Mouse (Mus musculus) heart, embryonic 14.5 days (tissue): Measurements from ENCODE around the gene Igf2bp3. TPM values are rescaled to one million over a fixed set of nuclear protein-coding genes. Genes with fewer than 3 reads are reported as not detected.
A peak's percentile ranks its signal among the peaks of the same experiment; 100 is the strongest.

ENCODE experiments used
- ATAC-seq: fragments of 200-750 bp; cut with Nextera tagmentation; 2 replicates; pipeline ENCODE4 v1.8.0; 2017; ENCODE audit warnings: low read depth, moderate TSS enrichment; ENCODE audit not compliant: insufficient number of reproducible peaks, insufficient read depth, low FRiP score
- H3K27ac ChIP-seq, 2 experiments: fragments of 200-500 bp in 1 of 2; fragments of 300-500 bp in 1 of 2; sonication (generic) in 1 of 2; replicated peaks in 1 of 2; 2 replicates each; pipeline ENCODE4 v1.5.1; 2012 to 2014; ENCODE audit warnings: low read depth in 2 of 2, low read length in 2 of 2, control low read depth in 1 of 2, mild to moderate bottlenecking in 1 of 2, mixed read lengths in 1 of 2; ENCODE audit not compliant: control insufficient read depth in 1 of 2, insufficient read depth in 1 of 2
- H3K27me3 ChIP-seq: fragments of 300-500 bp; sonication (generic); 2 replicates; pipeline ENCODE4 v1.6.1; 2014; ENCODE audit warnings: mild to moderate bottlenecking, low read length, control low read depth; ENCODE audit not compliant: control insufficient read depth, insufficient read depth
- H3K36me3 ChIP-seq: fragments of 300-500 bp; sonication (generic); 2 replicates; pipeline ENCODE4 v1.6.1; 2014; ENCODE audit warnings: mild to moderate bottlenecking, control low read depth, low read length, mixed read lengths; ENCODE audit not compliant: control insufficient read depth, insufficient read depth
- H3K4me1 ChIP-seq, 2 experiments: fragments of 200-500 bp in 1 of 2; fragments of 300-500 bp in 1 of 2; sonication (generic) in 1 of 2; 2 replicates each; pipeline ENCODE4 v1.6.1; 2012 to 2014; ENCODE audit warnings: low read length in 2 of 2, control low read depth in 1 of 2, mixed read lengths in 1 of 2; ENCODE audit not compliant: control insufficient read depth in 2 of 2, insufficient read depth in 2 of 2
- H3K4me2 ChIP-seq: fragments of 300-500 bp; sonication (generic); 2 replicates; pipeline ENCODE4 v1.6.1; 2014; ENCODE audit warnings: mild to moderate bottlenecking, low read length
- H3K4me3 ChIP-seq, 2 experiments: fragments of 200-500 bp in 1 of 2; fragments of 300-500 bp in 1 of 2; sonication (generic) in 1 of 2; 2 replicates each; pipeline ENCODE4 v1.5.1; 2012 to 2014; ENCODE audit warnings: low read length in 2 of 2, mild to moderate bottlenecking in 2 of 2, control low read depth in 1 of 2, low read depth in 1 of 2, moderate library complexity in 1 of 2; ENCODE audit not compliant: control insufficient read depth in 1 of 2, insufficient read depth in 1 of 2
- H3K9ac ChIP-seq: fragments of 300-500 bp; sonication (generic); 2 replicates; pipeline ENCODE4 v1.6.1; 2014; ENCODE audit warnings: mild to moderate bottlenecking, low read length
- H3K9me3 ChIP-seq: fragments of 300-500 bp; sonication (generic); 2 replicates; pipeline ENCODE4 v1.6.1; 2016; ENCODE audit warnings: low read length, control low read depth; ENCODE audit not compliant: control insufficient read depth
- WGBS: fragments of 180-500 bp; shearing (Covaris S2); extraction: QIAGEN DNeasy Blood & Tissue Kit; methylation state at CpG from one replicate; pipeline ENCODE4 v1.1.7; 2014; 5-methylcytosine and 5-hydroxymethylcytosine counted together
- polyA plus RNA-seq: library from polyadenylated mRNA; unstranded; fragments of >200 nt; fragmentation: Nextera tagmentation; extraction: Ambion mirVana; gene quantifications from 2 replicates; pipeline ENCODE4 v1.2.1, GENCODE M21; 2014

Igf2bp3 gene
- polyA plus RNA-seq, 1 experiment from 2014 or later, result 44.2 TPM

DNA sequence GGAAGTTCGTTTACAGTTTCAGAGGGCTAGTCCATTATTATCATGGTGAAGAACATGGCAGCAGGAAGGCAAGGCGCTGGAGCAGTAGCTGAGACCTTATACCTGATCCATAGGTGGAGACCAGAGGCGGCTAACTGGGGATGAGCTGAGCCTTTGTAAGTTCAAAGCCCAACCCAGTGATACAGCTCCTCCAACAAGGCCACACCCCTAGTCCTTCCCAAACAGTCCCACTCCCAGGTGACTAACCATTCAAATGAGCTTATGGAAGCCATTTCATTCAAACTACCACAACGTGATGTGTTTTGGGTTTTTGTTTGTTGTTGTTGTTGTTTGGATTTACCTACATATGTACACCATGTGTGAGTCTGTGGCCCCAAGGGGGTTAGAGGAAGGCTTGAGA lies 20.2 kb downstream of the Igf2bp3 start:
- 92% methylated on average over 4 of the region's 4 CpGs for WGBS
- Histone ChIP-seq H3K4me2 (no peak overlapping the region), H3K27me3 (no peaks in the 10 kb centered on the region), H3K36me3 (peaks cover 8% of the 10 kb centered on the region; the same call in 1 of the 2 replicates), H3K9me3 (no peaks in the 10 kb centered on the region), H3K9ac (no peak overlapping the region), H3K27ac (no peak overlapping the region), H3K4me1 (peaks cover 0 to 8% of the 10 kb centered on the region in 2 experiments; a peak in 2 of 4 replicates), H3K4me3 (no peak overlapping the region)
- ATAC-seq, result no peak

DNA sequence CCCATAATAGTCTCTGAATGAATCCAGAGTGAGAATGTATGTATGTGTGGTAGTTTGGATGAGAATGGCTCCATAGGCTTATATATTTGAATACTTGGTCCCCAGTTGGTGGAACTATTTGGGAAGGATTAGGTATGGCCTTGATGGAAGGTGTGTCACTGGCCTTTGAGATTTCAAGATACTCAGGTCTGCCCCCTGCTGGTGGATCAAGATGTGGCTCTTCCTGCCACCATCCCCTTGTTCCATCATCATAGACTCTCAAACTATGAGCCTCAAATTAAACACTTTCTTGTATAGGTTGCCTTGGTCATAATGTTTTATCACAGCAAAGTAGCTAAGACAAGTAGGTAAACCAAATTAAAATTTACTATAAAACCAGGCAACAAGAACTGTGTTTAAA lies 25.4 kb downstream of the Igf2bp3 start:
- Histone ChIP-seq H3K9ac (no peak overlapping the region), H3K36me3 (peaks cover 8% of the 10 kb centered on the region; the same call in 1 of the 2 replicates), H3K27ac (no peak overlapping the region), H3K9me3 (no peaks in the 10 kb centered on the region), H3K4me3 (no peak overlapping the region), H3K4me2 (no peak overlapping the region), H3K4me1 (0 out of 4 replicates have a peak, but pooled peaks cover 0 to 3% of the 10 kb centered on the region in 2 experiments), H3K27me3 (no peaks in the 10 kb centered on the region)
- no peak for ATAC-seq

DNA sequence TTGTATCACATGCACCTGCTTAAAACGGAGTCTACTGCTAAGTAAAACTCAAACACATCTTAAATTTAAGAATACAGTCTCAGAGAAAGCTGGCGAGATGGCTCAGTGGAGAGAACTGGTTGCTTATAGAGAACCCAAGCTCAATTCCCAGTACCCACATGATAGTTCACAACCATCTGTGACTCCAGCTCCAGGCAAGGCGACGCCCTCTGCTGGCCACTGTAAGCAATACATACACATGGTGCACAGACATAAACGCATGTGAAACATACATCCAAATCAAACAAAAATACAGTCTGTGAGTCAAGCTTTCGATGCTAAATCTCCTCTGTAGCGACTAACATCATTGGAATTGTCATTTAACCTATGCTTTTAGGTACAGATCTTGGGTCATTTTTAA lies 27.5 kb downstream of the Igf2bp3 start:
- no peaks in the 10 kb centered on the region for H3K4me1 ChIP-seq
- no peak overlapping the region for H3K4me3 ChIP-seq
- H3K9ac ChIP-seq, result no peak overlapping the region
- WGBS, result 88% methylated on average over 7 of the region's 7 CpGs
- no peak for ATAC-seq
- no peak overlapping the region for H3K27ac ChIP-seq
- H3K27me3 ChIP-seq, result no peaks in the 10 kb centered on the region
- H3K4me2 ChIP-seq, result no peak overlapping the region
- H3K36me3 ChIP-seq, result peaks cover 8% of the 10 kb centered on the region; the same call in 1 of the 2 replicates
- H3K9me3 ChIP-seq, result no peaks in the 10 kb centered on the region

DNA sequence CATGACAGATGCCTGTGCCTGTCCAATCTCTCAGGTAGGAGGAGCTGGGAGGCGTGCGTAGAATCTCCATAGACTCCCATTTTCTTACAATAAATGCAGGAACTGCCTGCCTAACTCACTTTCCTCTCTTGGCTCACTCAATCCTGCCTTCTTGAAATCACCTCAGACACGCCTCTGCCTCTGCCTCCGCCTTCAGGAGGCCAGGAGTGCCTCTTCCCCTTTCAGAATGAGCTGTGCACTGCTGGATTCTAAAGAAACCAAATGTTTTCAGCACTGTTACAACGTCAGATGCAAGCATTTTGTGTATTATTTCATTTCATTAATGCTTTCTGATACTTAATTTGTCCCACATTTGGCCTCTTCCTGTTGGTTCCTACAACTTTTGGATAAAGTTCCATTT lies 38.7 kb downstream of the Igf2bp3 start:
- Histone ChIP-seq H3K4me1 (peaks cover 6 to 35% of the 10 kb centered on the region in 2 experiments), H3K9ac (no peak overlapping the region), H3K27me3 (no peaks in the 10 kb centered on the region), H3K4me3 (no peak overlapping the region), H3K4me2 (no peak overlapping the region), H3K27ac (no peak overlapping the region), H3K9me3 (no peaks in the 10 kb centered on the region), H3K36me3 (no peaks in the 10 kb centered on the region)
- no peak for ATAC-seq
- 80% methylated on average over 5 of the region's 5 CpGs for WGBS

- H3K4me2 ChIP-seq, result no peak overlapping the region
- no peak overlapping the region for H3K4me3 ChIP-seq
- H3K4me1 ChIP-seq, result peaks cover 6 to 25% of the 10 kb centered on the region in 2 experiments
- H3K36me3 ChIP-seq, result no peaks in the 10 kb centered on the region
- H3K27me3 ChIP-seq, result no peaks in the 10 kb centered on the region
- ATAC-seq, result no peak
- H3K9me3 ChIP-seq, result no peaks in the 10 kb centered on the region
- H3K27ac ChIP-seq, result 0 out of 4 replicates have a peak overlapping the region, but pooled peaks of 1 of the 2 experiments have one; percentile 2
- no peak overlapping the region for H3K9ac ChIP-seq
Observed at GRCm38 (mm10) chr6:49174616-49175015, 40.1 kb downstream of the Igf2bp3 start.

DNA sequence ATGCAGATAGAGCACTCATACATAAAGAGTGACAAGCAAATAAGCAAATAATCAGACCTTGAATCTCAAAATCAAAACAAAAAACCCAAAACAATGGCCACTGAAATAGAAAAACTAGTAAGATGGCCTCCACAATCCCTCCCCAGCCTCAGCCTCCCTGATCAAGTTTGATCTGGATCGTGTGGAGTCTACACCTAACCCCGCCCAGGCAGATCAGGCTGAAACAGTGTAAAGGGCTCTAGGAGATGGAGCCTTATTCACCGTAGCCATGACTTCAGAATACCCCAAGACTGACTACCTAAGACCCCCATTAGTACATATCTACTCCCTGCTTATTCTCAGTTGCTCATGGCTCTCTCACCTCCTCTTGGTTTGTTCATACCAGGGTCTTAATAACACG lies 41.1 kb downstream of the Igf2bp3 start:
- Histone ChIP-seq H3K27me3 (no peaks in the 10 kb centered on the region), H3K4me3 (no peak overlapping the region), H3K27ac (no peak overlapping the region), H3K36me3 (no peaks in the 10 kb centered on the region), H3K4me2 (no peak overlapping the region), H3K9me3 (no peaks in the 10 kb centered on the region), H3K4me1 (peaks cover 6 to 25% of the 10 kb centered on the region in 2 experiments), H3K9ac (no peak overlapping the region)
- 76% methylated on average over 4 of the region's 4 CpGs for WGBS
- ATAC-seq, result no peak

GRCm38 (mm10) chr6:49173265-49173664 lies 41.5 kb downstream of the Igf2bp3 start:
- Histone ChIP-seq H3K9me3 (no peaks in the 10 kb centered on the region), H3K27ac (no peak overlapping the region), H3K4me2 (no peak overlapping the region), H3K4me1 (peaks cover 6 to 25% of the 10 kb centered on the region in 2 experiments), H3K36me3 (no peaks in the 10 kb centered on the region), H3K4me3 (no peak overlapping the region), H3K27me3 (no peaks in the 10 kb centered on the region), H3K9ac (no peak overlapping the region)
- no peak for ATAC-seq
- 80% methylated on average over 7 of the region's 7 CpGs for WGBS

DNA sequence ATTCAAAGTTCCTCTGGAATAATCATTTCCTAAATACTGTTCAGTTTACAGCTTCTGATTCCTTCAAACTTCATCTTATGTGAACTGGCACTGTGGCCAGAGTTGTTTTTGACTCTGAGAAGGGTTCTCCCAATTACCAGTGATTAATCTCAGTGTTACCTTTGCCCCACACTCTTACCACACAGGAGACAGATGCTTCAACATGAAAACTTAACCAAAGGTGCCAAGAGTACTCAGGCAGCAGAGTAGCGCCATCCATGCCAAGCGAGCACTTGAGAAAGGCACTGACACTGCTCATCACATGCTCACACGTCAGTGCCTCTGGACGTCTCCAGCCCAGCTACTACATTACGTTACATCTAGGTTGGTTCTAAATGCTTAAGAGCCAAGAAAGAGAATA lies 43.5 kb downstream of the Igf2bp3 start:
- Histone ChIP-seq H3K4me2 (no peak overlapping the region), H3K9me3 (no peaks in the 10 kb centered on the region), H3K36me3 (no peaks in the 10 kb centered on the region), H3K27me3 (no peaks in the 10 kb centered on the region), H3K4me3 (no peak overlapping the region), H3K9ac (no peak overlapping the region), H3K27ac (no peak overlapping the region), H3K4me1 (peaks cover 6 to 25% of the 10 kb centered on the region in 2 experiments)
- WGBS, result 68% methylated on average over 5 of the region's 5 CpGs
- ATAC-seq, result no peak
